Mouse (Mus musculus): ENCODE data around the gene Cyp11a1. TPM values are rescaled to one million over a fixed set of nuclear protein-coding genes. Genes with fewer than 3 reads are reported as not detected.

The Cyp11a1 gene
- under 1 TPM in 1 of 2 experiments, not detected in 1; 0.75 TPM for total RNA-seq (2023)

GRCm38 (mm10) chr9:58005753-58006461 lies at the start of gene Cyp11a1:
Gene Cyp11a1 (plus strand): TSS chr9:58006411.

GRCm38 (mm10) chr9:58063531-58063930 lies 57.3 kb downstream of the Cyp11a1 start, which contains the start of gene Stra6:
Gene Stra6 (plus strand): TSS chr9:58063788.

Other genes starting within 250 kb of the Cyp11a1 start
- gene Clk3, start 240.6 kb upstream of the Cyp11a1 start, total RNA-seq (2023), result 100 to 1,000 TPM; 209 to 212 TPM
- gene Arid3b, start 169.6 kb upstream of the Cyp11a1 start, total RNA-seq (2023), result 100 to 1,000 TPM; 100 to 106 TPM
- gene Ubl7, start 95.4 kb upstream of the Cyp11a1 start, total RNA-seq (2023), result 10 to 100 TPM; 79.4 to 91.2 TPM
- gene Sema7a, start 66.3 kb upstream of the Cyp11a1 start, total RNA-seq (2023), result 10 to 100 TPM; 38.9 to 41.6 TPM
- not detected for gene Stra6, start 57.4 kb downstream of the Cyp11a1 start, total RNA-seq (2023)
- gene Ccdc33, start 112.4 kb downstream of the Cyp11a1 start, total RNA-seq (2023), result not detected
- gene Islr, start 197.9 kb downstream of the Cyp11a1 start, total RNA-seq (2023), result not detected
- 1 to 10 TPM; 6.3 to 8.5 TPM for gene Islr2, start 197.9 kb downstream of the Cyp11a1 start, total RNA-seq (2023)
- 100 to 1,000 TPM; 378 to 447 TPM for gene Pml, start 243.4 kb downstream of the Cyp11a1 start, total RNA-seq (2023)
- gene Stoml1, start 246.8 kb downstream of the Cyp11a1 start, total RNA-seq (2023), result 100 to 1,000 TPM in 1 of 2 experiments, 10 to 100 TPM in 1; 74.9 to 103 TPM